Mouse (Mus musculus): ENCODE data around the gene Ghr. TPM values are rescaled to one million over a fixed set of nuclear protein-coding genes. Genes with fewer than 3 reads are reported as not detected.
A peak's percentile ranks its signal among the peaks of the same experiment; 100 is the strongest.

Gene Ghr
- polyA plus RNA-seq, 1 experiment from 2014 or later = 9.1 TPM

DNA sequence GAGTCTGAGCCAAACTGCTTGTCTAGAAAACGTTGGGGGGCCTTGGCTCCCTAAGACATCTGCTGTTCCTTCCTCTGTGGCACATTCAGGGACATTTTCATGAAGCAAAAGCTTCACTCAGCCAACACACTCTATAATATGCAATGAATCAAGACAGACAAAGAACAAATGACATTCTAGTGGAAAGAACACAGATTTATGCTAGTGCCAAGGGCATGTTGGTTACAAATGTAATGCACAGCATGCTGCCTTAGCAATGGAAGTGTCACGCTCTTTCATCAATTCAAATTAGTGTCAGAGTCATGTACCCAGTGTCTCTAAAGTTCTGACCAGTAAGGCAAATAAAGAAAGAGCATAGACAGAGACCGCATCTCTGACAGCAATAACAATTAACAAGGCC lies 187.6 kb downstream of the Ghr start:
- Histone ChIP-seq H3K4me1 (replicated peaks) (no peaks in the 10 kb centered on the region), H3K9me3 (no peaks in the 10 kb centered on the region), H3K4me2 (no peak overlapping the region), H3K27me3 (no peaks in the 10 kb centered on the region), H3K4me3 (no peak overlapping the region), H3K36me3 (no peaks in the 10 kb centered on the region), H3K27ac (replicated peaks) (no peak overlapping the region), H3K9ac (no peak overlapping the region)
- 40% methylated on average over 3 of the region's 3 CpGs for WGBS
- 0 out of 2 replicates have a peak, but pooled peaks have one; percentile 19 for ATAC-seq (ENCODE audit: low FRiP score, low read depth)

DNA sequence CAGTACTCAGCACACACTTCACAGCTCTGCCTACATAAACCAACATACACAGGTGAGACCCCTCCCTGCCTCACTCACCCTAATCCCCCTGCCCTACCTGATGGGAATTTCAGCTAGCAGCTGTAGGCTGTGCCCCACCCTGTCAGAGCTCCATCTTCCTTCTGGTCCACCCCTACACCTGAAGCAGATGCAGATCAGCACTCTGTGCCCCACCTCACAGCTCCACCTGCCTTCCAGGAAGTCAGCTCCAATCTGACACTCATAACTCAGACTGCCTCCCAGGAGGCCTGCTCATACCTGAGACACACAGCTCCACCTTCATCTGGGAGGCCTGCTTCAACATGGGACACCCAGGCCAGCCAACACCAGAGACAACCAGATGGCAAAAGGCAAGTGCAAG lies 192.6 kb downstream of the Ghr start:
- H3K4me1 ChIP-seq (replicated peaks) = no peaks in the 10 kb centered on the region
- no peaks in the 10 kb centered on the region for H3K9me3 ChIP-seq
- H3K9ac ChIP-seq = no peak overlapping the region
- no peak overlapping the region for H3K4me2 ChIP-seq
- ATAC-seq (ENCODE audit: low FRiP score, low read depth) = no peak
- H3K27ac ChIP-seq (replicated peaks) = no peak overlapping the region
- no peaks in the 10 kb centered on the region for H3K27me3 ChIP-seq
- no peak overlapping the region for H3K4me3 ChIP-seq
- no peaks in the 10 kb centered on the region for H3K36me3 ChIP-seq

DNA sequence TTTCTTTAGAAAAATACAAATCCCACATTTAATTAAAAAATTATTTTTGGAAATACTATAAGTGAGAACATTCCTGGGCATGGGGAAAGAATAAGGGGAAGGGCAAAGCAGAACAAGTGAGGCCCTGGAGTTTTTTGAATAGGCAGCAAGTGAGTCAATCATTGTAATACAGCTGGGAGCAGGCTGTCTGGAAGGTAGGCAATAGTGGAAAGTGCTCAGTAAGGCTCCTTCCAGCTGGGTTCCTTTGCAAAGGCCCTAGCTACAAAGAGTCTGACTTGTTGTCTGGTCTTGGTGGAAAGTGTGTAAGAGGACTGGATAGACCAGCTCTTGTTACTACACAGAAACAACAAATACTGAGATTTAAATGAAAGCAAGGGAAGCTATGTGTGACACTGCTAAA lies 194.3 kb downstream of the Ghr start:
- H3K4me2 ChIP-seq = no peak overlapping the region
- H3K9me3 ChIP-seq = no peaks in the 10 kb centered on the region
- no peak overlapping the region for H3K4me3 ChIP-seq
- H3K9ac ChIP-seq = no peak overlapping the region
- ATAC-seq (ENCODE audit: low FRiP score, low read depth) = no peak
- H3K36me3 ChIP-seq = no peaks in the 10 kb centered on the region
- no peaks in the 10 kb centered on the region for H3K27me3 ChIP-seq
- no peaks in the 10 kb centered on the region for H3K4me1 ChIP-seq (replicated peaks)
- H3K27ac ChIP-seq (replicated peaks) = no peak overlapping the region

DNA sequence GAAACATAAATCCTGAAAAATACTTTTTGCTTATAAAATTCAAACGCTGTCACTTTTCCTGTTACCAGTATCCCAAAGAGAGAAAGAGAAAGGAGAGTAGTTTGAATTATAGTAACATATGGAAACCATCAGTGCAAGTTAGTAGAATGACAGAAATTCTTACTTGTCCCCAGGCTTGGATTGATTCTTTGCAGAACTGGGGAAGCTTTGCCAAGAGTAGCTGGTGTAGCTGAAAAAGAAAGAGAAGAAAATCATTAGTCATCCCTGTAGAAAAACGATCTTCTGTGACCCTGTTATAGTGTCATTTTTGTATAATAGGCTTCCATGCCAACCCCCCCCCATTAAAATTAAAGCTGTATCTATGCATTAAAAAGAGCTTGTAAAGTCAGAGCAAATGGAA lies 194.8 kb downstream of the Ghr start:
- Histone ChIP-seq H3K4me2 (no peak overlapping the region), H3K27ac (replicated peaks) (no peak overlapping the region), H3K27me3 (no peaks in the 10 kb centered on the region), H3K36me3 (no peaks in the 10 kb centered on the region), H3K9ac (no peak overlapping the region), H3K4me1 (replicated peaks) (no peaks in the 10 kb centered on the region), H3K9me3 (no peaks in the 10 kb centered on the region), H3K4me3 (no peak overlapping the region)
- 77% methylated on average over 2 of the region's 2 CpGs for WGBS
- no peak for ATAC-seq (ENCODE audit: low FRiP score, low read depth)

DNA sequence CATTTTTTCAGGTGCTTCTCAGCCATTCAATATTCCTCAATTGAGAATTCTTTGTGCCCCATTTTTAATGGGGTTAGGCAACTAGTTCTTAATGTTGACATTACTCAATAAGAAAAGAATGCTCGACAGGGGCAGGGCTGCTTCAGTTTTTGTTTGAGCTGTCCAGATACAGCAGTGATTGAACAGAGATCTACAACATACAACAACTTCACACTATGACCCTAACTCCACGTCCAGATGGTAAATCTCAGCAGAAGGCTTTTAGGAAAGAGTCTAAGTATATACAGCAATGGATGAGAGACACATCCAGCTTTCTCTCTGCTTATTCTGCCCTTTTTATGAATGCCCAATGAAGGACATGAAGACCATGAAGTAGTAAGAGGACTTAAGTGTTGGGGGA lies 199.5 kb downstream of the Ghr start:
- Histone ChIP-seq H3K27me3 (no peaks in the 10 kb centered on the region), H3K4me2 (no peak overlapping the region), H3K9ac (no peak overlapping the region), H3K36me3 (no peaks in the 10 kb centered on the region), H3K27ac (replicated peaks) (no peak overlapping the region), H3K9me3 (no peaks in the 10 kb centered on the region), H3K4me3 (no peak overlapping the region), H3K4me1 (replicated peaks) (no peaks in the 10 kb centered on the region)
- ATAC-seq (ENCODE audit: low FRiP score, low read depth) = no peak
- 59% methylated on average over 2 of the region's 2 CpGs for WGBS

DNA sequence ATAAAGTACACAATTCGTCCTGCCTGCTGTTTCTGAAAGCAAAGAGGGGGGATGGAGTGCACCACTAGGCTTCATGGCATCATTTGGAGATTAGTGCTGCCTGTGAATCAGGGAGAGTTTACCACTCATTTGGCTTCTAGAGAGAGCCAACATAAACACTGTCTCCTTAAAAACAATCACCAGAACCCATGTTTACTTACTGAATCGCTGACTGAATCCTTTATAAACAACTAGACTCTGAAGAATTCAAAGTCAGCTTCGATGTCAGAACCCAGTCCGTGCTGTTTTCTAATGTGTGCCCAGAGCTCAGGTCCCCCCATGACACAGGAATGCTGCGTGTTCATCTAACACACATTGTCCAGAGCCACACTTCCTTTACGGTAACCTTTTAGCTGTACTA lies 201.9 kb downstream of the Ghr start:
- ATAC-seq (ENCODE audit: low FRiP score, low read depth) = no peak
- no peaks in the 10 kb centered on the region for H3K4me1 ChIP-seq (replicated peaks)
- no peak overlapping the region for H3K4me2 ChIP-seq
- no peak overlapping the region for H3K9ac ChIP-seq
- no peak overlapping the region for H3K4me3 ChIP-seq
- no peaks in the 10 kb centered on the region for H3K36me3 ChIP-seq
- H3K9me3 ChIP-seq = no peaks in the 10 kb centered on the region
- H3K27me3 ChIP-seq = no peaks in the 10 kb centered on the region
- WGBS = 74% methylated on average over 6 of the region's 6 CpGs
- no peak overlapping the region for H3K27ac ChIP-seq (replicated peaks)

DNA sequence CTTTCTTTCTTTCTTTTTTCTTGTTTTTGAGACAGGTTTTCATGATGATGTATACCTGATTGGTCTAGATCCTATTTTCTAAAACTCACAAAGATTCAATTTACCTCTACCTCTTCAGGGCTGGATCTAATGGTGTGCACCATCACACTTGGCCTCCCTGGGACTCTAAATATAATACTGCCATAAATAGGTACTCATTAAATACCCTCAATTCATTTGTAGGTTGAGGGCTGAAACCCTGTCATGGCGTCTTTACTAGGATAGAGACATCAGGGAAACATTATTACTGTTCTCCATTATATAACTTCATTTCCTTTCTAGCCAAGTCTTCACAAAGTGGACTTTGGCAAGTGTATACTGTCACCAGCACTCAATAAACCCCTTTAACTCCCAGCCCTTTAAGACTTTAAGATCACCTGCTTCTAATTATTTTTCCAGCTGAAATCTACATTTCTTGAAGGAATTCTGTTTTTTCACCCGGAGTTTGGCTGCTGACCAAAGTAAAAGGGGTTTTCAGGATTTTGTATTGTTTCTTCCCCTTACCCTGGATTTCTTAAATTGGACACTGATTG lies 214.9 kb downstream of the Ghr start:
- 84% methylated on average over 2 of the region's 2 CpGs for WGBS
- Histone ChIP-seq H3K4me1 (replicated peaks) (no peaks in the 10 kb centered on the region), H3K9ac (no peak overlapping the region), H3K36me3 (no peaks in the 10 kb centered on the region), H3K27ac (replicated peaks) (no peak overlapping the region), H3K27me3 (no peaks in the 10 kb centered on the region), H3K9me3 (no peaks in the 10 kb centered on the region), H3K4me3 (no peak overlapping the region), H3K4me2 (no peak overlapping the region)
- ATAC-seq (ENCODE audit: low FRiP score, low read depth) = no peak

DNA sequence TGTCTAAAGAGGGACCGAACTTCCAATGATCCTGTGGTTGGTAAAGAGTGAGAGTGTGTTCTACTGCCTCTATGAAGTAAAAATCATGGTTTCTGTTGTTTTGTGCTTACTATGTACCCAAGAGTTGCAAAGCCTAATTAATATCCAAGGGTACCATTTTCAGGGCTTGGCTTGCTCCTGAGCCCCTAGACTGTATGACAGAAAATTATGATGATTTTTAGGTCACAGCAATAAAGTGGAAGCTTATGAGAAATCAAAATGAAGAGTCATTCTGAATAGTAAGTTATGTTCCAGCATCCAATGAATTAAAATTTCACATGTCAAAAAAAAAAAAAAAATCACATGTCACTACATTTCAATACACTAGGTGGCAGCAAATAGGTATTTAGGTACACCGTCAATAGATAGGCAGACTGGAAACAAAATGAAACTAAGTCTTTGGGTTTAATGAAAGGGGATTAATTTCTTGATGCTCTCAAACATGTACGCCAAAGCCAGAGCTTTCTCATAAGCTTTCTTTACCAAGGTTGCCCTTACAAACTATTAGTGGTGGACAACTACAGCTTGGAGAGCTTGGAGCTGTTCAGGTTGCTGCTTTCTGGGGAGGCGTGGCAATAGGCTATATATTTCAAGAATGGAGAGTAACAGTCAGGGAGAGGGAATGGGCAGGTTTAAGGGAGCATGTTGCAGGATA lies 227.1 kb downstream of the Ghr start:
- H3K36me3 ChIP-seq = no peaks in the 10 kb centered on the region
- H3K9ac ChIP-seq = 0 out of 2 replicates have a peak overlapping the region, but pooled peaks have one; percentile 27
- no peak overlapping the region for H3K4me3 ChIP-seq
- H3K27ac ChIP-seq (replicated peaks) = no peak overlapping the region
- no peaks in the 10 kb centered on the region for H3K27me3 ChIP-seq
- peak overlapping the region; percentile 46 for H3K4me2 ChIP-seq
- H3K9me3 ChIP-seq = no peaks in the 10 kb centered on the region
- 57% methylated on average over 4 of the region's 4 CpGs for WGBS
- H3K4me1 ChIP-seq (replicated peaks) = peaks cover 3% of the 10 kb centered on the region; the same call in 1 of the 2 replicates
- ATAC-seq (ENCODE audit: low FRiP score, low read depth) = peak; percentile 85

DNA sequence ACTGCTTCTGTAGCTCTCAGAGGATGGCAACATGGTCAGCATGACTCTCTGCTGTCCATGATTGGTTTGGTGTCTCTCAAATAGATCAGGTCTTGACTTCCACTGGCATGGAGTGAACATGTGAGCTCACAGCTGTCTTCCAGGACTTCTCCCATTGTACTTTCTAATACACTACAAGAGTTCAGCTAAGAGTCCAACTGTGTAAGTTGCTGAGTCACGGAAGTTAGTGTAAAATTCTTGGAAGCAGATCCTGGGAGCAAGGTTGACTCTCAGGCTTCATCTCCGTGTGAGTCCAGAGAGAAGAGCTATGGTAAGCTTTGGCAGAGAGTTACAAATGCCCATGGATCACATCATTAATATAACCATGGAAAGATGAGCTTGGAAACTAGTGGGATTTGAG lies 229.6 kb downstream of the Ghr start:
- no peak overlapping the region for H3K4me2 ChIP-seq
- WGBS = 77% methylated on average over 2 of the region's 2 CpGs
- ATAC-seq (ENCODE audit: low FRiP score, low read depth) = no peak
- H3K9ac ChIP-seq = no peak overlapping the region
- no peaks in the 10 kb centered on the region for H3K9me3 ChIP-seq
- no peak overlapping the region for H3K4me3 ChIP-seq
- peaks cover 3% of the 10 kb centered on the region; the same call in 1 of the 2 replicates for H3K4me1 ChIP-seq (replicated peaks)
- no peaks in the 10 kb centered on the region for H3K36me3 ChIP-seq
- no peaks in the 10 kb centered on the region for H3K27me3 ChIP-seq
- H3K27ac ChIP-seq (replicated peaks) = no peak overlapping the region

DNA sequence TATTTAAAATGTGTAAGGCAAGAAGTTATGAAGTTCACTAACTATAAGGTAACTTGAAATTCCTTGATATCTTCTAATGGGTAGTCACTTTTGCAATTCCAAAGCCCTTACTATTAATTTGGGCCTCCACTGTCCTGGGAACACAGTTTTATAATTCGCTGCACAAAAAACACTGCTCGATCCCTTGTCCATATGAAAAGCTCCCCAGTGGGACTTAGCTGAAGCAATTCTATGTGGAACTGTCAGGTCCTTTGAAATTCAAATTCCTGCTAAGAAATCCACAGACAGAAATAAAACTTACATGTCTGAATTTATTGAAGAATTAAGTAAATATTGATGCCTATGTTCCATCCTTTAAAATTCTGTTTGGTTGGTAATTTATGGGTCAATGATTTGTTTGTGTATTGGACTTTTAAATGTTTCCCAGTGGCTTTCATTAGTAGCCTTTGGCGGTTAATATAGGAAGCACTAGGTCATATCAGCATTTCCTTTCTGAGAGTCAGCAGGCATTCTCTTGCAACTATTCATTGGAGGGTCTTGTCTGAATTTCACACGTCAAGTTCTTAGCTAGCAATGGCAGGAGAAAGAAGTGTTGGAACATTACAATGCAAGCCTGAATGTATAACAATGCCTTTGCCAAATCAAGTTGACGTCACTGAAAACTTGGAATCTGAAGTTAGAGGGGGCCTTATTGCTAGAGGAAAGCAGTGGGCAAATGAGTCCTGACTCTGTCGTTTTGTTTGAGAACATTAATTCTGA lies 233.8 kb downstream of the Ghr start:
- Histone ChIP-seq H3K9ac (no peak overlapping the region), H3K27me3 (no peaks in the 10 kb centered on the region), H3K27ac (replicated peaks) (no peak overlapping the region), H3K4me2 (no peak overlapping the region), H3K4me1 (replicated peaks) (no peaks in the 10 kb centered on the region), H3K4me3 (no peak overlapping the region), H3K36me3 (no peaks in the 10 kb centered on the region), H3K9me3 (no peaks in the 10 kb centered on the region)
- WGBS = 31% methylated on average over 6 of the region's 6 CpGs
- ATAC-seq (ENCODE audit: low FRiP score, low read depth) = no peak

DNA sequence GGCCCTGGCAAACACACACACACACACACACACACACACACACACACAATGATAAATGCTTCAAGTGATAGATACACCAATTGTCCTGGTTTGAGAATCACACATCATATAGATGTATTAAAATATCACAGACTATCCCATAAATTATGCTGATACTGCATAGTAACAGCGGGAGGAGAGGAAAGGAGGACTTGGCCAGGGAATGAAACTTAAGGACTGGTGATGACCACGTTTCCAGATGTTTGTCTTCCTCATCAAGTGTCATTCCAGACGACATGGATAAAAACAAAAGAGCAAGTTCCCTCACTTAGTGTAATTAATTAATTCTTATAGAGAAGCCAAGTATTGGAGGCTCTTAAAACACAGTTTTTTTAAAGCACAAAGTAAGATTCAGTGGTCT lies 236.6 kb downstream of the Ghr start:
- WGBS = 85% methylated on average over 3 of the region's 3 CpGs
- Histone ChIP-seq H3K4me1 (replicated peaks) (no peaks in the 10 kb centered on the region), H3K4me3 (no peak overlapping the region), H3K9ac (no peak overlapping the region), H3K36me3 (no peaks in the 10 kb centered on the region), H3K9me3 (no peaks in the 10 kb centered on the region), H3K27ac (replicated peaks) (no peak overlapping the region), H3K27me3 (no peaks in the 10 kb centered on the region), H3K4me2 (no peak overlapping the region)
- no peak for ATAC-seq (ENCODE audit: low FRiP score, low read depth)

DNA sequence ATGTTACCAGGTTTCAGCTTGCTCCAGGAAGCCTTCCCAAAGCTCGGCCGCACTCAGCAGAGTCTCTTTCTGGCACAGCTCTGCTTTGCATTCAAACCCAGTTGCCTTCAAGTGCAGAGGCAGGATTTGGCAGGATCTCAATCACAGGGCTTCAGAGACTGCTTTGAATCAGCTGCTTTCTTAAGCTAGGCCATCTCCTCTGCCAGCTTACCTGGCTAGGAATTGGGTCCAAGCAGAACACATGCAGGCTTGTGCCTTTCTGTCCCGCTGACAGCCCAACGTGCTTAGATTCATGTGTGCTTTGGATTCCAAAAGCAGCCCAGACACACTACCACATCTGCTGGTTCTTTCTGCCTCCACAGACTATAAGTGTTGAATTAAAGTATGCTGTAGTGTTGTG lies 238.7 kb downstream of the Ghr start:
- Histone ChIP-seq H3K36me3 (no peaks in the 10 kb centered on the region), H3K9ac (no peak overlapping the region), H3K4me2 (no peak overlapping the region), H3K4me3 (no peak overlapping the region), H3K27ac (replicated peaks) (0 out of 2 replicates have a peak overlapping the region, but pooled peaks have one; percentile 3), H3K27me3 (no peaks in the 10 kb centered on the region), H3K9me3 (no peaks in the 10 kb centered on the region), H3K4me1 (replicated peaks) (no peaks in the 10 kb centered on the region)
- WGBS = 72% methylated on average over 4 of the region's 4 CpGs
- ATAC-seq (ENCODE audit: low FRiP score, low read depth) = peak; percentile 79
